Mouse (Mus musculus): Measurements from ENCODE around the gene Prr29. TPM values are rescaled to one million over a fixed set of nuclear protein-coding genes. Genes with fewer than 3 reads are reported as not detected.
A peak's percentile ranks its signal among the peaks of the same experiment; 100 is the strongest.

Prr29 gene
- total and polyA plus RNA-seq, 3 experiments, result 0.61 TPM; not detected in 2

DNA sequence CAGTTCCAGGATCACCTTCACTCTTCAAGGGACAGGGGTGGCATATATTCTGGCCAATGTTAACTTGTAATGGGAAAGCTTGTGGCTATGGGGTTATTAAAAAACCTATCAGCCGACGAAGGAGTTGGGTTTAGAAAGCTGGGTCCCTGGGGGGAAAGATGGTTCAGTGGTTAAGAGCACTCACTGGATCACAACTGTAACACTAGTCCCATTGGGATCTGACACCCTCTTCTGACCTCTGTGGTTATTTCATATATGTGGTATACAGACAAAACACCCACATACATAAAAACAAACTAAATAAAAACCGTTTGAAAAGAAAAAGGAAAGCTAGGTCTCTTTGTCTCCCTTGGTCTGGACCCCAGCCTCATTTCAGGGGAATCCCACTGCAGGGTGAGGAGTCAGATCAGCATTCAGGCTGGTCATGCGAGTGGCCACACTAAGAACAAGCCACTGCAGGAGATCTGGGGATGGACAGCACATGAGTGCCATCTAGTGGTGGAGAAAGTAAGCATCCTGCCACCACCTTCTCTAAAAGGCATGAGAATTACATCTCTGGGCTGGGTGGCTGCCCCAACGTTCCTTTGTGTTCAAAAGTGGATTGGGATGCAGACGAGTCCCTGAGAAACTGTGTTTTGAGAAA, 26.4 kb downstream of the Prr29 start:
- no peak overlapping the region for H3K9ac ChIP-seq (ENCODE audit: control insufficient read depth, low read depth, low read length, poor library complexity, severe bottlenecking)
- no peak for TF ChIP-seq POLR2AphosphoS5 (IDR thresholded peaks at IDR 0.05; ENCODE audit: borderline replicate concordance, low read depth, low read length)
- peak; percentile 88 for TF ChIP-seq ZC3H11A (IDR thresholded peaks at IDR 0.05; ENCODE audit: low read depth, low read length)
- no peak; the same call in 1 of the 2 replicates for TF ChIP-seq SIN3A (IDR thresholded peaks at IDR 0.05; ENCODE audit: low read length)
- peak; percentile 97 for TF ChIP-seq RAD21 (IDR thresholded peaks at IDR 0.05; ENCODE audit: low read depth, low read length)
- 0 out of 2 replicates have a peak, but pooled peaks have one; percentile 11 for TF ChIP-seq MAX (IDR thresholded peaks at IDR 0.05; ENCODE audit: low read length)
- TF ChIP-seq NELFE (IDR thresholded peaks at IDR 0.05; ENCODE audit: low read depth, low read length), result 0 out of 2 replicates have a peak, but pooled peaks have one; percentile 12
- TF ChIP-seq CTCF (IDR thresholded peaks at IDR 0.05 in 2 of 3, conservative IDR thresholded peaks at IDR 0.05 in 1 of 3; ENCODE audit: control insufficient read depth in 1 of 3, insufficient read depth in 1 of 3, low read depth in 2 of 3, low read length in 3 of 3, poor library complexity in 1 of 3, severe bottlenecking in 1 of 3), result peak; percentile 92 to 98 (median 95)
- TF ChIP-seq ZKSCAN1 (IDR thresholded peaks at IDR 0.05; ENCODE audit: low read depth, low read length), result peak; percentile 72; the same call in 1 of the 2 replicates
- no peak for TF ChIP-seq ZNF384 (IDR thresholded peaks at IDR 0.05; ENCODE audit: low read depth, low read length)
- peak; percentile 49; the same call in 1 of the 2 replicates for TF ChIP-seq MYC (IDR thresholded peaks at IDR 0.05; ENCODE audit: low read depth, low read length)
- TF ChIP-seq POLR2A (IDR thresholded peaks at IDR 0.05; ENCODE audit: control insufficient read depth in 1 of 2, insufficient read depth in 1 of 2, low read depth in 1 of 2, low read length in 2 of 2, poor library complexity in 1 of 2), result peak in 1 of 2 experiments; percentile 17; a peak in 1 of 4 replicates
- TF ChIP-seq E2F4 (IDR thresholded peaks at IDR 0.05; ENCODE audit: borderline replicate concordance, low read depth, low read length), result no peak
- TF ChIP-seq ETS1 (IDR thresholded peaks at IDR 0.05; ENCODE audit: low read depth, low read length), result no peak
- no peak for TF ChIP-seq MAZ (IDR thresholded peaks at IDR 0.05; ENCODE audit: low read depth, low read length)
- no peak for TF ChIP-seq MYB (IDR thresholded peaks at IDR 0.05; ENCODE audit: low read depth, low read length)
- peak; percentile 72 for TF ChIP-seq POLR2AphosphoS2 (IDR thresholded peaks at IDR 0.05; ENCODE audit: low read length)
- peak; percentile 91 for TF ChIP-seq SMC3 (IDR thresholded peaks at IDR 0.05; ENCODE audit: low read depth, low read length)
- no peak for TF ChIP-seq RCOR1 (IDR thresholded peaks at IDR 0.05; ENCODE audit: low read depth, low read length)
- no peak overlapping the region for H3K27ac ChIP-seq (ENCODE audit: control insufficient read depth, low read depth, low read length)
- peak; percentile 89 for DNase-seq (ENCODE audit: low read depth, low spot score)
- H3K36me3 ChIP-seq (ENCODE audit: control insufficient read depth in 1 of 2, insufficient read depth in 2 of 2, low read length in 2 of 2), result peaks cover 0 to 24% of the 10 kb centered on the region in 2 experiments; a peak in 2 of 4 replicates
- H3K4me3 ChIP-seq (ENCODE audit: control insufficient read depth in 1 of 2, insufficient read depth in 1 of 2, low read depth in 2 of 2, low read length in 2 of 2), result no peak overlapping the region
- peaks cover 9 to 20% of the 10 kb centered on the region in 2 experiments for H3K4me1 ChIP-seq (ENCODE audit: control insufficient read depth in 1 of 2, insufficient read depth in 2 of 2, low read length in 2 of 2)
- H3K27me3 ChIP-seq (ENCODE audit: control insufficient read depth in 1 of 2, insufficient read depth in 2 of 2, low read length in 2 of 2), result no peaks in the 10 kb centered on the region
- no peaks in the 10 kb centered on the region for H3K9me3 ChIP-seq (replicated peaks; ENCODE audit: insufficient read depth, low read length)
- peaks cover 3% of the 10 kb centered on the region; the same call in 1 of the 2 replicates for H3K79me2 ChIP-seq (ENCODE audit: control insufficient read depth, insufficient read depth, low read length, poor library complexity)

DNA sequence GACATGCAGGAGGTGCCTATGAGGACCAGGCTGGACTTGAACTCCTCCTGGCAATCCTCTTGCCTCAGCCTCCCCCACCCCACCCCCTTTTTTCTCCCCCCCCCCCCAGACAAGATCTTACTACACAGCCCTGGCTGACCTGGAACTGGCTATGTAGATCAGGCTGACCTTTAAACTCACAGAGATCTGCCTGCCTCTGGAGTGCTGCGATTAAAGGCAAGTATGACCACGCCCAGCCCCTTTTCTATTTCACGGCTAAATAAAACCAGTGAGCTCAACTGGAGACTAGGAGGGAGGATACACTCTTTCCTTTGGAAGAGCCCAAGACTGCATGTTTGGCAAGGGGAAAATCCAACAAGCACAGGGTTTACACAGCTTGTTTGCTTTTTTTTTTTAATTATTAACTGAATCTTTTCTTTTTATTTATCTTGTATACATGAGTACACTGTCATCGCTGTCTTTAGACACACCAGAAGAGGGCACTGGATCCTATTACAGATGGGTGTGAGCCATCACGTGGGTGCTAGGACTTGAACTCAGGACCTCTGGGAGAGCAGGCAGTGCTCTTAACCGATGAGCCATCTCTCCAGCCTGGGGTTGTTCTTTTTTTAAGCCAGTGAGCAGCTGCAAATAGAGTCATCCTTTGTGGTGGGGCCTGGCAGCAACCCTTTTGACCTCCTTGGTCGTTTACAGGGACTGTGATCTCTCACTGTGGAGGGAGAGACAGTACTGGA, 27.5 kb downstream of the Prr29 start:
- Histone ChIP-seq H3K4me1 (ENCODE audit: control insufficient read depth in 1 of 2, insufficient read depth in 2 of 2, low read length in 2 of 2) (peaks cover 9 to 20% of the 10 kb centered on the region in 2 experiments), H3K79me2 (ENCODE audit: control insufficient read depth, insufficient read depth, low read length, poor library complexity) (no peaks in the 10 kb centered on the region; the same call in 1 of the 2 replicates), H3K4me3 (ENCODE audit: control insufficient read depth in 1 of 2, insufficient read depth in 1 of 2, low read depth in 2 of 2, low read length in 2 of 2) (no peak overlapping the region), H3K36me3 (ENCODE audit: control insufficient read depth in 1 of 2, insufficient read depth in 2 of 2, low read length in 2 of 2) (peaks cover 2 to 23% of the 10 kb centered on the region in 2 experiments; a peak in 2 of 4 replicates), H3K27me3 (ENCODE audit: control insufficient read depth in 1 of 2, insufficient read depth in 2 of 2, low read length in 2 of 2) (no peaks in the 10 kb centered on the region), H3K27ac (ENCODE audit: control insufficient read depth, low read depth, low read length) (no peak overlapping the region), H3K9ac (ENCODE audit: control insufficient read depth, low read depth, low read length, poor library complexity, severe bottlenecking) (no peak overlapping the region), H3K9me3 (replicated peaks; ENCODE audit: insufficient read depth, low read length) (no peaks in the 10 kb centered on the region)
- DNase-seq (ENCODE audit: low read depth, low spot score), result peak; percentile 43
- TF ChIP-seq ZMIZ1 (IDR thresholded peaks at IDR 0.05; ENCODE audit: low read depth, low read length) (no peak), MEF2A (IDR thresholded peaks at IDR 0.05; ENCODE audit: extremely low read depth, insufficient replicate concordance, low read depth, low read length, poor library complexity, severe bottlenecking) (no peak), RAD21 (IDR thresholded peaks at IDR 0.05; ENCODE audit: low read depth, low read length) (no peak), CTCF (IDR thresholded peaks at IDR 0.05 in 2 of 3, conservative IDR thresholded peaks at IDR 0.05 in 1 of 3; ENCODE audit: control insufficient read depth in 1 of 3, insufficient read depth in 1 of 3, low read depth in 2 of 3, low read length in 3 of 3, poor library complexity in 1 of 3, severe bottlenecking in 1 of 3) (no peak), SMC3 (IDR thresholded peaks at IDR 0.05; ENCODE audit: low read depth, low read length) (no peak), GABPA (IDR thresholded peaks at IDR 0.05; ENCODE audit: low read depth, low read length) (no peak), CHD2 (IDR thresholded peaks at IDR 0.05; ENCODE audit: low read length) (no peak), GATA1 (IDR thresholded peaks at IDR 0.05; ENCODE audit: low read depth, low read length) (no peak), ZC3H11A (IDR thresholded peaks at IDR 0.05; ENCODE audit: low read depth, low read length) (no peak), TBP (IDR thresholded peaks at IDR 0.05; ENCODE audit: low read depth, low read length) (no peak), E2F4 (IDR thresholded peaks at IDR 0.05; ENCODE audit: borderline replicate concordance, low read depth, low read length) (no peak), POLR2AphosphoS5 (IDR thresholded peaks at IDR 0.05; ENCODE audit: borderline replicate concordance, low read depth, low read length) (no peak), EP300 (IDR thresholded peaks at IDR 0.05; ENCODE audit: low read depth in 1 of 2, low read length in 2 of 2) (no peak), CHD1 (IDR thresholded peaks at IDR 0.05; ENCODE audit: low read depth, low read length) (no peak), ETS1 (IDR thresholded peaks at IDR 0.05; ENCODE audit: low read depth, low read length) (no peak), USF1 (IDR thresholded peaks at IDR 0.05; ENCODE audit: low read depth, low read length) (no peak), KAT2A (conservative IDR thresholded peaks at IDR 0.05; ENCODE audit: low read depth, low read length) (no peak)

Data from MEL (cell line).